Mouse (Mus musculus) ES-Bruce4 (cell line): ENCODE data around the gene Ndufs6.

Experiments
- CTCF ChIP-seq: IDR thresholded peaks from one replicate; pipeline ENCODE4 v1.8.1; 2011; ENCODE audit warnings: low read depth, low read length
- EP300 ChIP-seq: IDR thresholded peaks from 2 replicates; pipeline ENCODE4 v1.6.1; 2011; ENCODE audit warnings: low read depth, low read length; ENCODE audit not compliant: insufficient read depth
- POLR2A ChIP-seq: IDR thresholded peaks from one replicate; pipeline ENCODE4 v1.8.1; 2011; ENCODE audit warnings: low read length; ENCODE audit not compliant: insufficient read depth

- TF ChIP-seq CTCF (no peak), EP300 (no peak), POLR2A (no peak)
Observed at GRCm38 (mm10) chr13:73269891-73270290, 58.5 kb downstream of the Ndufs6 start.
